Mouse (Mus musculus): ENCODE measurements around the gene Celf5. TPM values are rescaled to one million over a fixed set of nuclear protein-coding genes. Genes with fewer than 3 reads are reported as not detected.
A peak's percentile ranks its signal among the peaks of the same experiment; 100 is the strongest.

The Celf5 gene
- polyA plus RNA-seq, 1 experiment from 2014 or later = 64.4 TPM

DNA sequence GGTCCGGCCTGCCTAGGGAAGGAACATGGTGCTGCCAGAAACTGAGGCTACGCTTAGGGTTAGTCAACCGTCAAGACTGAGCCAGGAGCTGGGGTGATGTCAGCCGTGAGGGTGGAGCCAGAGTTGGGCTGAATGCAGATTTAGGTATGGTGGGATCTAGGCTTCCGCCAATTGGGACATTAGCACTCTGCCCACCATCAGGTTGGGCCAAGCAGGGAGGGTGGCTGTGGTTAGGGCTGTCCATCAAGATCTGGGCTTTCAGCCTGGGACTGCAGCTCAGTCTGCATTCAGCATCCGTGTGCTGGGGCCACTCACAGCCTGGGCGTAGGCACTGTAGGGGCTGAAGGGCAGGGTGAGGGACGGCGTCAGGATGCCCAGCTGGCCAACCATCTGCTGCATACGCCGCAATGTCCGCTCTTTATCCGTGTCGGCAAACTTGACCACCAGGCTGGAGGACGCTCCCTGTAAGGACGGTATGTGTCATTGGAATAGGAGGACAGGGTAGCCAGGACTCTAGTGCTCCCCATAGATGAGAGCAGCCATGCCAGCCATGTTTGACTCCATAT is 14.8 kb downstream of the Celf5 start:
- H3K9ac ChIP-seq (replicated peaks; ENCODE audit: low read depth, low read length) = no peak overlapping the region
- H3K4me1 ChIP-seq (ENCODE audit: control insufficient read depth, insufficient read depth, low read length) = peaks cover 5% of the 10 kb centered on the region; the same call in 1 of the 2 replicates
- H3K9me3 ChIP-seq (ENCODE audit: control insufficient read depth, low read length) = no peaks in the 10 kb centered on the region
- H3K4me3 ChIP-seq (ENCODE audit: low read depth, low read length) = no peak overlapping the region
- H3K27ac ChIP-seq (ENCODE audit: low read depth, low read length) = no peak overlapping the region
- H3K4me2 ChIP-seq (ENCODE audit: low read depth, low read length) = no peak overlapping the region
- H3K36me3 ChIP-seq (ENCODE audit: control insufficient read depth, insufficient read depth, low read length) = peaks cover 16% of the 10 kb centered on the region
- ATAC-seq (ENCODE audit: low read depth) = no peak
- 90% methylated on average over 16 of the region's 16 CpGs for WGBS
- H3K27me3 ChIP-seq (ENCODE audit: control insufficient read depth, insufficient read depth, low read length) = peaks cover 17% of the 10 kb centered on the region

DNA sequence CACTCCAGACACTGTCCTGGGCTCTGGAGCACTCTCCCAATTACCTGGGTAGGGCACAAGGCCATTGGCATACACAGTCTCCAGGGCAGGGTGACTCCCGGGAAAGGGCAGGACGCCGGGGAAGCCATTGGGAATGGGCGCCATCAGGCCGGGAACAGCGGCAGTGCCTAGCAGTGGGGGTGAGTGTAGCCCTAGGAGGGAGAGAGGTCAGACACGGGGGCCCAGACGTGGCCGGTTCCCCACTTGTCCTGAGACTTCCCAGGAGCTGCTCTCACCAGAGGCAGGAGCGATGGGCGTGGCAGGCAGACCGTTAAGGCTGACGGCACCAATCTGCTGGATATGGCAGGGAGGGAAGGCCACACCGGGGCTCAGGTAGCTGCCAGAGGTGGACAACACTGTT is 15.6 kb downstream of the Celf5 start:
- H3K27ac ChIP-seq (ENCODE audit: low read depth, low read length) = no peak overlapping the region
- ATAC-seq (ENCODE audit: low read depth) = no peak
- no peak overlapping the region for H3K4me3 ChIP-seq (ENCODE audit: low read depth, low read length)
- no peak overlapping the region for H3K4me2 ChIP-seq (ENCODE audit: low read depth, low read length)
- 0 out of 2 replicates have a peak, but pooled peaks cover 3% of the 10 kb centered on the region for H3K4me1 ChIP-seq (ENCODE audit: control insufficient read depth, insufficient read depth, low read length)
- peaks cover 26% of the 10 kb centered on the region for H3K27me3 ChIP-seq (ENCODE audit: control insufficient read depth, insufficient read depth, low read length)
- WGBS = 59% methylated on average over 14 of the region's 14 CpGs
- no peak overlapping the region for H3K9ac ChIP-seq (replicated peaks; ENCODE audit: low read depth, low read length)
- H3K9me3 ChIP-seq (ENCODE audit: control insufficient read depth, low read length) = no peaks in the 10 kb centered on the region
- H3K36me3 ChIP-seq (ENCODE audit: control insufficient read depth, insufficient read depth, low read length) = peaks cover 22% of the 10 kb centered on the region

DNA sequence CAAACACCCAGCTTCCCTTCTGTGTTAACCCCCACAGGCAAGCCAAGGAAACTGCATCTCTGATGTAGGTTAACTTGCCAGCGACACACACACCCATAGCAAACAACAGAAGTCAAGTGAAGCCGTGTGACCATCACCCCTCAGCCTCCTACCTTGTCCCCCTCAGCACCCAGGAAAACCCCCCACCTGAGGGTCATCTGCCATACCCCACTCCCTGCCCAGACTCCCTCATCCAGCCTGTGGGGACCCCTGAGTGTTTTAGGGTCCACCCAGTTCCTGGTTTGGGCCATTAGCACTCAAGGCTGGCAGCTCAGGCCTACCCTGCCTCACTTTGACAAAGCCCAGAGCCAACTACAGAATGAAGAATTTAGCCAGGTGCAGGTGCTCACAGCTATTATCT is 16.4 kb downstream of the Celf5 start:
- no peak for ATAC-seq (ENCODE audit: low read depth)
- peaks cover 29% of the 10 kb centered on the region for H3K27me3 ChIP-seq (ENCODE audit: control insufficient read depth, insufficient read depth, low read length)
- no peak overlapping the region for H3K9ac ChIP-seq (replicated peaks; ENCODE audit: low read depth, low read length)
- H3K4me1 ChIP-seq (ENCODE audit: control insufficient read depth, insufficient read depth, low read length) = 0 out of 2 replicates have a peak, but pooled peaks cover 3% of the 10 kb centered on the region
- 77% methylated on average over 2 of the region's 2 CpGs for WGBS
- H3K4me3 ChIP-seq (ENCODE audit: low read depth, low read length) = no peak overlapping the region
- no peak overlapping the region for H3K27ac ChIP-seq (ENCODE audit: low read depth, low read length)
- peaks cover 23% of the 10 kb centered on the region for H3K36me3 ChIP-seq (ENCODE audit: control insufficient read depth, insufficient read depth, low read length)
- H3K9me3 ChIP-seq (ENCODE audit: control insufficient read depth, low read length) = no peaks in the 10 kb centered on the region
- no peak overlapping the region for H3K4me2 ChIP-seq (ENCODE audit: low read depth, low read length)

DNA sequence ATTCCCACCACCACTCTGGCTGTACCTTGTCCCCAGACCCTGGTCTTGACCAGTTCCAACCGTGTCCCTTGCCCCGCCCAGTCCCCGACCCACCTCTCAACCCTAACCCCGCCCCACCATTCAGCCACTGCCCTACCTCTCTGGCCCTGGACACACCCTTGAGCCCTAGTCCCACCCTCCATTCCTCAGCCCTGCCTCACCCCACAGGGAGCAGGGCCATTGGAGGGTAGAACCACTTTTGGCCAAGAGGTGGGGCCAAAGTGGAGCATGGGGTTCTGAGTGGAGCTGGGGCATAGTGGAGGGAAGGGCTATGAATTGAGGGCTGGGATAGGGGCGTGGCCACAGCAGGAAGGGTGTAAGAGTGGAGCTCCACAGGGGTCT is 17.3 kb downstream of the Celf5 start:
- Histone ChIP-seq H3K36me3 (ENCODE audit: control insufficient read depth, insufficient read depth, low read length) (peaks cover 23% of the 10 kb centered on the region), H3K4me2 (ENCODE audit: low read depth, low read length) (no peak overlapping the region), H3K4me3 (ENCODE audit: low read depth, low read length) (no peak overlapping the region), H3K27me3 (ENCODE audit: control insufficient read depth, insufficient read depth, low read length) (peaks cover 33% of the 10 kb centered on the region), H3K9ac (replicated peaks; ENCODE audit: low read depth, low read length) (no peak overlapping the region), H3K27ac (ENCODE audit: low read depth, low read length) (no peak overlapping the region), H3K9me3 (ENCODE audit: control insufficient read depth, low read length) (no peaks in the 10 kb centered on the region), H3K4me1 (ENCODE audit: control insufficient read depth, insufficient read depth, low read length) (0 out of 2 replicates have a peak, but pooled peaks cover 3% of the 10 kb centered on the region)
- peak; percentile 6; the same call in 1 of the 2 replicates for ATAC-seq (ENCODE audit: low read depth)
- WGBS = 2% methylated on average over 5 of the region's 5 CpGs

GRCm38 (mm10) chr10:81464405-81465264 is 17.9 kb downstream of the Celf5 start:
- H3K4me3 ChIP-seq (ENCODE audit: low read depth, low read length) = peak overlapping the region; percentile 18; the same call in 1 of the 2 replicates
- peak overlapping the region; percentile 42 for H3K4me2 ChIP-seq (ENCODE audit: low read depth, low read length)
- H3K9me3 ChIP-seq (ENCODE audit: control insufficient read depth, low read length) = no peaks in the 10 kb centered on the region
- peaks cover 23% of the 10 kb centered on the region for H3K36me3 ChIP-seq (ENCODE audit: control insufficient read depth, insufficient read depth, low read length)
- 0 out of 2 replicates have a peak overlapping the region, but pooled peaks have one; percentile 7 for H3K9ac ChIP-seq (replicated peaks; ENCODE audit: low read depth, low read length)
- 3% methylated on average over 32 of the region's 33 CpGs for WGBS
- ATAC-seq (ENCODE audit: low read depth) = peak; percentile 73
- H3K27me3 ChIP-seq (ENCODE audit: control insufficient read depth, insufficient read depth, low read length) = peaks cover 33% of the 10 kb centered on the region
- no peak overlapping the region for H3K27ac ChIP-seq (ENCODE audit: low read depth, low read length)
- H3K4me1 ChIP-seq (ENCODE audit: control insufficient read depth, insufficient read depth, low read length) = 0 out of 2 replicates have a peak, but pooled peaks cover 3% of the 10 kb centered on the region

- H3K4me3 ChIP-seq (ENCODE audit: low read depth, low read length) = no peak overlapping the region
- 0 out of 2 replicates have a peak, but pooled peaks cover 3% of the 10 kb centered on the region for H3K4me1 ChIP-seq (ENCODE audit: control insufficient read depth, insufficient read depth, low read length)
- ATAC-seq (ENCODE audit: low read depth) = no peak
- H3K27me3 ChIP-seq (ENCODE audit: control insufficient read depth, insufficient read depth, low read length) = peaks cover 33% of the 10 kb centered on the region
- no peak overlapping the region for H3K4me2 ChIP-seq (ENCODE audit: low read depth, low read length)
- no peaks in the 10 kb centered on the region for H3K9me3 ChIP-seq (ENCODE audit: control insufficient read depth, low read length)
- H3K9ac ChIP-seq (replicated peaks; ENCODE audit: low read depth, low read length) = no peak overlapping the region
- H3K27ac ChIP-seq (ENCODE audit: low read depth, low read length) = no peak overlapping the region
- peaks cover 23% of the 10 kb centered on the region for H3K36me3 ChIP-seq (ENCODE audit: control insufficient read depth, insufficient read depth, low read length)
- WGBS = 74% methylated on average over 4 of the region's 4 CpGs
Measured at GRCm38 (mm10) chr10:81463531-81463930, 19.0 kb downstream of the Celf5 start.

- 76% methylated on average over 7 of the region's 7 CpGs for WGBS
- Histone ChIP-seq H3K9ac (replicated peaks; ENCODE audit: low read depth, low read length) (no peak overlapping the region), H3K27ac (ENCODE audit: low read depth, low read length) (no peak overlapping the region), H3K4me3 (ENCODE audit: low read depth, low read length) (no peak overlapping the region), H3K36me3 (ENCODE audit: control insufficient read depth, insufficient read depth, low read length) (peaks cover 21% of the 10 kb centered on the region), H3K9me3 (ENCODE audit: control insufficient read depth, low read length) (no peaks in the 10 kb centered on the region), H3K27me3 (ENCODE audit: control insufficient read depth, insufficient read depth, low read length) (peaks cover 33% of the 10 kb centered on the region), H3K4me1 (ENCODE audit: control insufficient read depth, insufficient read depth, low read length) (0 out of 2 replicates have a peak, but pooled peaks cover 3% of the 10 kb centered on the region), H3K4me2 (ENCODE audit: low read depth, low read length) (no peak overlapping the region)
- no peak for ATAC-seq (ENCODE audit: low read depth)
Measured at GRCm38 (mm10) chr10:81462917-81463316, 19.6 kb downstream of the Celf5 start.

DNA sequence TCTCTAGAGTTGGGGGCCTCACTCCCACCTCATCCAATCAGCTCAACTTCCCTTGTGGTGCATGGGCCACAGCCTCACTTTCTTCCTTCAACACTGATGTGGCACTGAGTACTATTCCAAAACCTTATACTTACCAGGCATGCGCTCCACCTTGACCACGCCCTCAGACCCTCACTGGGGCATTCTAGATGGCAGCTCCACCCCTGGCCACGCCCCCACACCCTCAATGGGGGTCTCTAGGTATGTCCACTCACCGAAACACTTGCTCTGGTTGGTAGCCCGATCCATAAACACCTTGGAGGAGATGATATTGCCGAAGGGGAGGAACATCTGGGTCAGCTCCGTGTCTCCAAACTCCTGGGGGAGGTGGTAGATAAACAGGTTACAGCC is 20.1 kb downstream of the Celf5 start:
- 40% methylated on average over 7 of the region's 7 CpGs for WGBS
- Histone ChIP-seq H3K4me1 (ENCODE audit: control insufficient read depth, insufficient read depth, low read length) (0 out of 2 replicates have a peak, but pooled peaks cover 3% of the 10 kb centered on the region), H3K36me3 (ENCODE audit: control insufficient read depth, insufficient read depth, low read length) (peaks cover 16% of the 10 kb centered on the region), H3K4me3 (ENCODE audit: low read depth, low read length) (no peak overlapping the region), H3K27ac (ENCODE audit: low read depth, low read length) (no peak overlapping the region), H3K27me3 (ENCODE audit: control insufficient read depth, insufficient read depth, low read length) (peaks cover 36% of the 10 kb centered on the region), H3K9ac (replicated peaks; ENCODE audit: low read depth, low read length) (no peak overlapping the region), H3K4me2 (ENCODE audit: low read depth, low read length) (no peak overlapping the region), H3K9me3 (ENCODE audit: control insufficient read depth, low read length) (no peaks in the 10 kb centered on the region)
- no peak for ATAC-seq (ENCODE audit: low read depth)

All from neural tube, embryonic 14.5 days (tissue).